Mouse (Mus musculus): ENCODE measurements around the gene Dusp28.

DNA sequence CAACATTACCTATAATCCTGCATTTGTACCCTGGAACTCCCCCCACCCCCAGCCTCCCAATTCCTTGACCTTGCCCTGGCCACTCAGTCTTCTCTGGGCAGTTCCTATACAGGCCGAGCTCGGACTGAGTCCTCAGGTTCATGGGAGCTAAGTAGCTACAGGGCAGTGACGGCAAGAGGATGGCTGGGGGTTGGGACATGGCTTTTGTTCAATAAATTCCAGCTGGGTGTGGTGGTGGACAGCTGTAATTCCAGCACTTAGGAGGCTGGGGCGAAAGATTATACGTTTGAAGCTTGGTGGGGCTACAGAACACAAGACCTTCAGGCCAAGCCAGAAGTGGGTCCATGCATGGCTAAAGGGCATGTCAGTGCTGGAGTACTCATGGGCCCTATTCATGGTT lies 26.7 kb upstream of the Dusp28 start:
- TF ChIP-seq CTCF (IDR thresholded peaks at IDR 0.05; ENCODE audit: borderline replicate concordance, insufficient read depth, low read depth, low read length) (no peak), POLR2A (IDR thresholded peaks at IDR 0.05; ENCODE audit: borderline replicate concordance, insufficient read depth, low read length) (no peak)
